Mouse (Mus musculus) neural tube, embryonic 10.5 days (tissue): ENCODE results near the gene Olfr1339.

Experiments used
- DNase-seq: peaks from one replicate; pipeline ENCODE4 v3.0.0-alpha.2; 2017; ENCODE audit warnings: low spot score; ENCODE audit errors: extremely low spot score

The Olfr1339 gene

DNA sequence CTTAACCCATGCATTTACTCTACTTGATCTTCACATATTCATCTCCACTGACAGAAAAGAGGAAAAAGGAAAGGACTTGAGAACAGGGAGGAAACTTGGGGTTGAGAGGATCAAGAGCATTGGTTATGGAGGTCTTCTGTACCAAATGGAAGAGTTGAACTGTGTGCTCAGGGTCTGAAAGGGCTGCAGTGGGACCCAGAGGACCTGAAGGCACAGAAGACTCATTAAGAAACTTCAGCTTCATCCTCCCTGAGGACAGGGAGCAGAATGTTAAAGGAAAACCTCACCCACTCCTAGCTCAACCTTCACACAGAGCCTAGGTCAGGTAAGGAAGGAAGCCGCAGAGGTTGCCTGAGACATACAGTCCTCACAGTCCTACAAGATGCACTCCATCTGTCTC lies at the start of gene Olfr1339:
Gene Olfr1339, plus strand, starts transcription at position 301 of the 400 bp plus-strand sequence.
- DNase-seq: no peak

DNA sequence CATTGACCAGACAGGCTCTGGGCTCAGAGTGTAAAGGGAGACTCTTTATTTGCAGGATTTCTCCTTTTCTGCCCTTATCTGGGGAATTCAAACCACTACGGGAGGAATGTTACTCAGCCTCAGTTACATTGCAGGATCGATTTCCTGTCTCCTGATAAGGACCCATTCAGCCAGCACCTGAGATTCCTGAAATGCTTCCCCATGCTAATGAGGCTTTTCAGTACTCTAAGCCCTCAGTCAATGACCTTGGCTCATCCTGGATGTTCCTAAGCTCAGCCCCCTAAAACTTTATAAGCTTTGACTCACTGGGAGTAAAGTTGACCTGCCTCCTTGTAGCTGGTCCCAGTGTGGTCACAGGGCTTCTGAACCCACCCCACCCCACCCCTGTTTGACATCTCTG lies 44.9 kb upstream of the Olfr1339 start:
- DNase-seq: no peak

DNA sequence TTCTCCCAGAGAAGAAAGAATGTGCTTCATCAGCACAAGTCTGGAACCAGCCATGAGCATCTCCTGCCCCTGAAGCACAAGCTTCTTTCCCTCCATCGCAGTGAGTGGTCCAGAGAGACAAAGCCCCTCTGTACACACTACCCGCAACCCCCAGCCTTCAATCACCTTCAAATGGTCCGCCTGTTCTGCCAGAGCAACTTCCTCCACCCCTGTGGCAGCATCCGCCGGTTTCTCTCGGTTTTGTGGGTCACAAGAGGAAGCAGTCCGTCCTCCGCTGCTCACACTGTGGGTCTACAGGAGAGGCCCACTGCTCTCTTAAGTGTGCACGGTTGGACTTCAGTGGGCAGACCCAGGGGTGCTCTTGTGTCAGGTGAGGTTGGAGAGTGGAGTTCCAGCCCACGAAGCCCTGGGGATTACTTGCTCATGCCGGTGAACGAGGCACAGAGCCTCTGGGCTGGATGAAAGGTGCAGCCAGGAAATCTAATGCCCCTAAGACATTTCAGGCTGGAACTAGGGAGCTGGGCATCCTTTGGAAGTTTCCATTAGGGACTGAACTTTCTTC lies 39.5 kb upstream of the Olfr1339 start, which contains the start of gene Olfr1342:
Gene Olfr1342, minus strand, starts transcription at position 345 of the 562 bp plus-strand sequence.
- DNase-seq: no peak

DNA sequence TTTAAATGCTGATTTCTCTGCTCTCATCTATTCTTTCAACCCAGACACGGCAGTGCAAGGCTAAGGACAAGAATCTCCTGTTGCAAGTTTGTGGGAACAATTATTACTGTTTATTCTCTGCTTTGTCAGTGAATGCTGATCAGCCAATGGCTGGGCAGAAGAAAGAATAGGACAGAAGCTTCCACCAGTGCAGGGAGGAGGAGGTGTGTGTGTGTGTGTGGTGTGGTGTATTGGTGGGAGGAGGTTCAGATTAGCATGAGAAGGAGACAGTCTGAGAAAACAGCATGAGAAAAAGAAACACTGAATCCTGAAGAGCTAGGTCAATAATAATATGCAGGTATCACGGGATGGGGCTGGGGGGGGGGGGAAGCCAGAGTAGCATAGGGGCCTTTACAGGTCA lies 38.2 kb upstream of the Olfr1339 start:
- DNase-seq: no peak

DNA sequence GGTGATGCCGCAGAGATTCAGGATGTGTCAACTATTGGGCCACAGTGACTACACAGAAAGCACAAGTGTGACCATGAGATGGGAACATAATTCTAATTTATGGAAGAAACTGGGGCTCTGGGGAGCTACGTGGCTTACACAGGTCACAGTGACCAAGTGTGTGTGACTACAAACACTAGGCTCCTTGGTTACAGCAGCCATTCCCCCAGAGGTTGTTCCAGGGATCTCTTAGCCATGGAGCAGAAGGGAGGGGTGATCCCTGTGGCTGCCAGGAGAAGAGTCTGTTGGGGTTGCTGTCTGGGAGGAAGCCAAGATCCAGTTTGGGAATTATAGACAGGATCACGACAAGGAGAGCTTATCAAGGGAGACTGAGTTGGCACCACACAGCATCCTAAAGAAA lies 28.8 kb upstream of the Olfr1339 start, which contains the start of gene Olfr1341:
Gene Olfr1341, plus strand, starts transcription at position 301 of the 400 bp plus-strand sequence.
- DNase-seq: no peak

DNA sequence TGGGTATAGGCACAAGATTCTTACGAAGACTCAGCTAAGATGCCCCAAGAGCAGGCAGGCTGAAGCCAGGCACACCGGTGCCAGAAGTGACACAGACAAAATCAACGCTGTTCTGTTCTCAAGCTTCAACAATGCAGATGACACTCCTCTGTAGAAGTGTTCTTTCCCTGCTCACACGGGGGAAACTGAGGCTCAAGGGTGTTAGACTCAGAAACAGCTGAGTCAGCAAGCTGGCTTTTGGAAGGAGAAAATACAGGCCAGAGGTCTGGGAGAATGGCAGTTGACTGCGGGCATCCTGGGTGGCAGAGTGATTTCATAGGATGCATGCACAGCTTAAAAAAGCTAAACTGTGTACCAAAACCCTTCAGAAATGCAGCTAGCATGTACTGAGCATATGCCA lies 23.9 kb upstream of the Olfr1339 start:
- DNase-seq: no peak

DNA sequence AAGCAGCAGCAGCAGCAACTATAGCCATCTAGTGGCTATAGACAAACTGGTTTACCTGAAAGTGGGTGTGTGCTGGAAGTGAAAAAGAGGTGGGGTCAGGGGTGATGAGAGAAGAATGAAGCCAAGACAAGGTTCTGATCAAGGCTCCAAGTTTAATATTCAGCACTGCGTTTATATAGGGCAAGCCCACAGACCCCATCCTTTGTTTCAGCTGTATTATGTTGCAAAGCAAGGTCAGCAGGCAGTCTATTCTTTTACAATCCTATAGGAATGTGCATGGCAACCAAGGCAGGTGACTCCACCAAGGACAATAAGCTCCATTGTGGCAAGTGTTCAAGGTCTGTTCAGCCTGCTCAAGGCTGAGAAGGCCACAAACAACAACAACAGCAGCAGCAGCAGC lies 20.3 kb upstream of the Olfr1339 start:
- DNase-seq: no peak

DNA sequence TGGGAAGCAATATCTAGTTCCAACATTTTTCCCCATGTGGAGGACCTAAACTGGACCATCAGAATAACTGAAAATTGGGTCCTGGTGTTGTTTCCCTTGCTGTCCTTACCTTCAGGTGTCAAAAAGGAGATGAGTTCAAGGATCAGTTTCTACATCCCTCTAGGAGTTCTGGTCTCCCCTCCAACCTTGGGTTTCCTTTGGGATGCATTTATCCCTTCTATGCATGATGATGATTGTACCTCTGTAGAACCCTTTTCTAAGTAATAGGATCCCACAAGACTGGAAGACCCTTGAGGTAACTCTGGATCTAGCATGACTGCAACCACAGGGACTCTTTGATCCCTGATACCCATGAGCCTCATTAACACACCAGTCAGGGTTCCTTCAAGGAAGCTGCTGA lies 12.1 kb upstream of the Olfr1339 start, which contains the start of gene Olfr1340:
Gene Olfr1340, plus strand, starts transcription at position 301 of the 400 bp plus-strand sequence.
- DNase-seq: no peak

DNA sequence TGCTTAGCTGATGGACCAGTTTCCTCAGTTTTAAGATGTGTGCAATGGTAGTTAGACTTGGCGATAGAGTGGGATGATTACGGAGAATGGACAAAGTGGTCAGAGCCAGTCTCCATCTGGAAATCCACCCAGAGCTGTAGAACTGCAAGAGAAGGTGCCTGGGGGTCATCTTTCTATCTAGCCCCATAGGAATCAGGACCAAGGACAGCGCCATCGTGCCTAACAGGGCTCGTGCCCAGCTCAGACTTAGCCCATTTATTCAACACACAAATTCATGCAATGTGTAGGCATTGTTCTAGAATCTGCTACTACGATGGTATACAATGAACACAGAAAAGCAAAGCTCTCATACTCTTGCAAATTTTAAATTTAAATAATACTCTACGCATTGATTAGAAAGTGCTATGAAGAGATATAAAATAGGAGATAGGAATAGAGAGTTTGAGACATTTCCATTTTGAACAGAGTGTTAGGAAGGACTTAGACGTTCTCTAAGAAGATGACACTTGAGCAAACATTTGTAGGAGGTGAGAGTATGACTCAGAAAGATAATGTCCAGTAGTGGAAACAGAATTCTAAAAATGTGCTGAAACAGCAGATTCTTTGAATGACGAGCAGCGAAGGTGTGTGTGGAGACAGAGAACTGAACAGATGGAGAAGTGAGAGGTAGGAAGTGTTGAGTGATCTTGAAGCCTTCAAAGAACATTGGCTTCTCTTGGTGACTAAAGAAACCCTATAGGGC lies 10.1 kb upstream of the Olfr1339 start:
- DNase-seq: peak; percentile 23

DNA sequence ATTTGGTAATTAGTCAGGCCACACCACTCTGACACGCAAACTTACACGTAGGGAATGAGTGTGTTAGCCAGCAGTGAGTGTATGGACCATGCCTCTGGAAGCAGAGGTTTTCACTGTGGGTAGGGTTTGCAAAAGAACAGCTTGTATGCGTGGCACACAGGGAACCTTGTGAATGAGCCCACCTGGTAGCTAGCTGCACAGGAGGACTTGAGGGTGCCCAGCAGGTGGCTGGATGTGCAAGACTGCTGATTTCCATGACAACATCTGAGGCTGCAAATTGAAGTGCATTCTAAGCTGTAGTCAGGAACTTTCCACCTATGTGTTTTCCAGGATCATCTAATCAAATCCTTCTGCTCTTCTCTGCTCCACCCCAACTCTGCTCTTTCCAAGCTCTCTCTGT lies 7.6 kb downstream of the Olfr1339 start:
- no peak for DNase-seq

DNA sequence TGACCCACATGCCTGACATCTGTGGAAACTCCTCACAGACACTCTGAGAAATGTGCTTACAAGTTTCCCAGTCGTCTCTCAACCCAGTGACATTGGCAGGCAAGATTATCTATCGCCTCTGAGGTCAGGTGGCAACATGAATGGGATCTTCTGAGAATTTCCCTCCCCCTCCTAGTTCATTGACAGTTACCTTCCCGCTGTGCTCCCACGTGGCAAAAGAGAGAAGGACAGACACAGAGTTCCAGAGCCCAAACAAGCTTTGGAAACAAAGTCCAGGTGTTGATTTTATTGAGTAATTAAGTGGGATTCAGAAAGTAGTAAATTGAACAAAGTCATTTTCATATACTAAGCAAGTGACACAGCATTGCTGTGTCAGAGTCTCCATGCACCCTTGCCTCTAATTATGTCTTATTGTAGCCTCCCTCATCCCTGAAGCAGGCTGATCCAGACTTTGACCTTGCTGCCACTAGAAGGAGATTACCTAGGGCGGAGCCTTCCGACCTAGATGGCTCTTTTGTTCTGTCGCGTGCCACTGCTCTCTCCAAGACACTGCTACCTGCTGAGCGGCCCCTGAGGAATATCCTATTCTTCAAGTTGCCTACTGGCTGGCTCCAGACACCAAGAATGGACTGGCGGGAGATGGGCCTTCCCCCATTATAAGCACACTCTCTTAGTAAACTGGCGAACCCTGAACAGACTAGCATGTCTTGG lies 9.2 kb downstream of the Olfr1339 start:
- no peak for DNase-seq

DNA sequence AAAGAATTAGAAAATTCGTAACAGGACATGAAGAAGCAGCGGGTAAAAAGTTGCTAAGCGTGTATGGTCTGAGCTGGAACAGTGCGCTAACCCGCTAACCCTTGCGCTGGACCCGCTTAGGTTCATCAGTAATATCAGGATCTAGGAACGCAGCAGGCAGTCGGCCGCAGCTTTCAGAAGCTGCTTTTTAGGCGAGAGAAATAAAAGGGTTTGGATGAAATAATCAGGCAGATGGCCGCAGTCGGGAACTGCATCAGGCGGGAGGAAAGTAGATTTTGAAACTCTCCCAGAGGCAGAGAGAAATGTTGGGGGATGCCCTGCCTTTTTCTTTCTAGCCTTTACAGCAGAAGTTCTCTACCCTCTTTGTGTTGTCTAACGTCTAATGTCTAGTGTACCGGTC lies 9.9 kb downstream of the Olfr1339 start:
- peak; percentile 19 for DNase-seq

DNA sequence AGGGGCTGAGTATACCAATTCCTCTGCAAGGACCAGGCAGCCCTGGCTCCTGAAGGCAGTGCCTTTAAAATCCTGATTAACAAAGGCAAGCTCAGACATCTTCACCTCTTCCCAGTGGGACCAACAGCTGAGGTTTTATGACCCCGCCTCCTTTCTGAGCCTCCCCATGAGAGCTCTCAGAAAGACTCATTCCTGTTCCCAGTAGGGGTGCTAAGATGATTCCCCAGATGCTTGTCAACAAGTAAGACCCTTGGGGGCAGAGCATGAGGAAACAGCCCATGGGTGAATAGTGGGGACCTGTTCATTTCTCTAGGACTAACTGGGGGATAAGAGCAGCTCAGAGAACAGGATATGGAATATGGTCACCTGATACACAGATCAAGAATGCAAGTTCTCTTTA lies 26.7 kb downstream of the Olfr1339 start, which contains the start of gene Olfr1338:
Gene Olfr1338, minus strand, starts transcription at position 101 of the 400 bp plus-strand sequence.
- no peak for DNase-seq

DNA sequence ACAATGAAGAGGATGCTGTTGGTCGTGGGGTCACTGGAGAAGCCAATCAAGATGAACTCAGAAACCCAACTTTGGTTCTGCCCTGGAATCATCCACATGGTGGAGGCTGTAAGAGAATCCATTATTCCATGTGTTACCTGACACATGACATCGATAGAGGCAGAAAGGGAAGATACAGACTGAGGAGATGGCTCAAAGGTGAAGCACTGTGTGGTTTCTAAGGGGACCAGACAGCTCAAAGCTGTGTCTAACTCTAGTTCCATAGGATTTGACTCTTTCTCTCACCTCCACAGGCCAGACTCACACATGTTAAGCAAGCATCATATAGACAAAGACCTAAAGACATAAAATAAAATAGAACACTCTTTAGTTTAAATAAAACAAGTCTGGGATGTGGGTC lies 50.5 kb downstream of the Olfr1339 start, which contains the start of gene Olfr1337:
Gene Olfr1337, minus strand, starts transcription at position 101 of the 400 bp plus-strand sequence.
- DNase-seq: no peak
